Mouse (Mus musculus): ENCODE results near the gene Defb30. TPM values are rescaled to one million over a fixed set of nuclear protein-coding genes. Genes with fewer than 3 reads are reported as not detected.

Defb30 gene
- not detected in 2 replicates for polyA plus RNA-seq (2015; fragmentation: Nextera tagmentation; extraction: Ambion mirVana)

- Histone ChIP-seq H3K27ac (ENCODE audit: low read length) (no peak within 1 kb of the TSS), H3K27me3 (replicated peaks; ENCODE audit: control insufficient read depth, insufficient read depth, low read length) (no peaks in the 10 kb centered on the region), H3K36me3 (ENCODE audit: control insufficient read depth, insufficient read depth) (no peaks in the 10 kb centered on the region), H3K4me1 (replicated peaks; ENCODE audit: control insufficient read depth, insufficient read depth, low read length) (peaks cover 6% of the 10 kb centered on the region; the same call in 1 of the 2 replicates), H3K4me3 (replicated peaks; ENCODE audit: low read length) (no peak within 1 kb of the TSS), H3K9ac (replicated peaks; ENCODE audit: low read depth, low read length) (no peak within 1 kb of the TSS), H3K9me3 (ENCODE audit: control insufficient read depth, low read length) (no peaks in the 10 kb centered on the region), H3K4me2 (ENCODE audit: low read length) (no peak within 1 kb of the TSS)
- WGBS, result 70% methylated on average over 12 of the region's 14 CpGs
- no peak for ATAC-seq
Observed at GRCm38 (mm10) chr14:63049910-63050370, at the start of gene Defb30. Gene Defb30 (minus strand): TSS chr14:63049960.

GRCm38 (mm10) chr14:63067708-63068107 is 17.9 kb upstream of the Defb30 start:
- Histone ChIP-seq H3K4me2 (ENCODE audit: low read length) (no peak overlapping the region), H3K4me1 (replicated peaks; ENCODE audit: control insufficient read depth, insufficient read depth, low read length) (peaks cover 4% of the 10 kb centered on the region), H3K27me3 (replicated peaks; ENCODE audit: control insufficient read depth, insufficient read depth, low read length) (no peaks in the 10 kb centered on the region), H3K9me3 (ENCODE audit: control insufficient read depth, low read length) (no peaks in the 10 kb centered on the region; the same call in 1 of the 2 replicates), H3K36me3 (ENCODE audit: control insufficient read depth, insufficient read depth) (no peaks in the 10 kb centered on the region), H3K27ac (ENCODE audit: low read length) (no peak overlapping the region), H3K9ac (replicated peaks; ENCODE audit: low read depth, low read length) (no peak overlapping the region), H3K4me3 (replicated peaks; ENCODE audit: low read length) (no peak overlapping the region)
- ATAC-seq, result no peak
- 83% methylated on average over 15 of the region's 15 CpGs for WGBS

GRCm38 (mm10) chr14:63066630-63067310 is 17.0 kb upstream of the Defb30 start:
- Histone ChIP-seq H3K9ac (replicated peaks; ENCODE audit: low read depth, low read length) (0 out of 2 replicates have a peak overlapping the region, but pooled peaks have one; percentile 40), H3K27me3 (replicated peaks; ENCODE audit: control insufficient read depth, insufficient read depth, low read length) (no peaks in the 10 kb centered on the region), H3K9me3 (ENCODE audit: control insufficient read depth, low read length) (no peaks in the 10 kb centered on the region; the same call in 1 of the 2 replicates), H3K4me2 (ENCODE audit: low read length) (peak overlapping the region; percentile 45), H3K27ac (ENCODE audit: low read length) (no peak overlapping the region), H3K4me1 (replicated peaks; ENCODE audit: control insufficient read depth, insufficient read depth, low read length) (peaks cover 4% of the 10 kb centered on the region), H3K36me3 (ENCODE audit: control insufficient read depth, insufficient read depth) (no peaks in the 10 kb centered on the region), H3K4me3 (replicated peaks; ENCODE audit: low read length) (0 out of 2 replicates have a peak overlapping the region, but pooled peaks have one; percentile 10)
- peak; percentile 55; the same call in 1 of the 2 replicates for ATAC-seq
- 29% methylated on average over 16 of the region's 16 CpGs for WGBS

- no peak overlapping the region for H3K4me2 ChIP-seq (ENCODE audit: low read length)
- H3K9ac ChIP-seq (replicated peaks; ENCODE audit: low read depth, low read length), result no peak overlapping the region
- no peak for ATAC-seq
- peaks cover 4% of the 10 kb centered on the region for H3K4me1 ChIP-seq (replicated peaks; ENCODE audit: control insufficient read depth, insufficient read depth, low read length)
- 81% methylated on average over 5 of the region's 5 CpGs for WGBS
- no peaks in the 10 kb centered on the region; the same call in 1 of the 2 replicates for H3K9me3 ChIP-seq (ENCODE audit: control insufficient read depth, low read length)
- H3K4me3 ChIP-seq (replicated peaks; ENCODE audit: low read length), result no peak overlapping the region
- no peak overlapping the region for H3K27ac ChIP-seq (ENCODE audit: low read length)
- no peaks in the 10 kb centered on the region for H3K27me3 ChIP-seq (replicated peaks; ENCODE audit: control insufficient read depth, insufficient read depth, low read length)
- no peaks in the 10 kb centered on the region for H3K36me3 ChIP-seq (ENCODE audit: control insufficient read depth, insufficient read depth)
Observed at GRCm38 (mm10) chr14:63065391-63065790, 15.6 kb upstream of the Defb30 start.

- Histone ChIP-seq H3K4me1 (replicated peaks; ENCODE audit: control insufficient read depth, insufficient read depth, low read length) (peaks cover 4% of the 10 kb centered on the region), H3K4me2 (ENCODE audit: low read length) (no peak overlapping the region), H3K27me3 (replicated peaks; ENCODE audit: control insufficient read depth, insufficient read depth, low read length) (no peaks in the 10 kb centered on the region), H3K36me3 (ENCODE audit: control insufficient read depth, insufficient read depth) (no peaks in the 10 kb centered on the region), H3K27ac (ENCODE audit: low read length) (no peak overlapping the region), H3K4me3 (replicated peaks; ENCODE audit: low read length) (no peak overlapping the region), H3K9ac (replicated peaks; ENCODE audit: low read depth, low read length) (no peak overlapping the region), H3K9me3 (ENCODE audit: control insufficient read depth, low read length) (no peaks in the 10 kb centered on the region; the same call in 1 of the 2 replicates)
- 95% methylated on average over 2 of the region's 2 CpGs for WGBS
- no peak for ATAC-seq
Observed at GRCm38 (mm10) chr14:63062184-63062583, 12.4 kb upstream of the Defb30 start.

- H3K9ac ChIP-seq (replicated peaks; ENCODE audit: low read depth, low read length), result no peak overlapping the region
- no peaks in the 10 kb centered on the region for H3K27me3 ChIP-seq (replicated peaks; ENCODE audit: control insufficient read depth, insufficient read depth, low read length)
- no peak overlapping the region for H3K27ac ChIP-seq (ENCODE audit: low read length)
- 71% methylated on average over 10 of the region's 10 CpGs for WGBS
- no peaks in the 10 kb centered on the region for H3K4me1 ChIP-seq (replicated peaks; ENCODE audit: control insufficient read depth, insufficient read depth, low read length)
- H3K9me3 ChIP-seq (ENCODE audit: control insufficient read depth, low read length), result no peaks in the 10 kb centered on the region; the same call in 1 of the 2 replicates
- no peak for ATAC-seq
- H3K4me3 ChIP-seq (replicated peaks; ENCODE audit: low read length), result no peak overlapping the region
- no peaks in the 10 kb centered on the region for H3K36me3 ChIP-seq (ENCODE audit: control insufficient read depth, insufficient read depth)
- no peak overlapping the region for H3K4me2 ChIP-seq (ENCODE audit: low read length)
Observed at GRCm38 (mm10) chr14:63060361-63060760, 10.6 kb upstream of the Defb30 start.

- H3K9me3 ChIP-seq (ENCODE audit: control insufficient read depth, low read length), result no peaks in the 10 kb centered on the region
- H3K27me3 ChIP-seq (replicated peaks; ENCODE audit: control insufficient read depth, insufficient read depth, low read length), result no peaks in the 10 kb centered on the region
- no peak overlapping the region for H3K27ac ChIP-seq (ENCODE audit: low read length)
- ATAC-seq, result peak; percentile 87
- H3K4me1 ChIP-seq (replicated peaks; ENCODE audit: control insufficient read depth, insufficient read depth, low read length), result peaks cover 8% of the 10 kb centered on the region; the same call in 1 of the 2 replicates
- no peaks in the 10 kb centered on the region for H3K36me3 ChIP-seq (ENCODE audit: control insufficient read depth, insufficient read depth)
- no peak overlapping the region for H3K4me2 ChIP-seq (ENCODE audit: low read length)
- 18% methylated on average over 6 of the region's 6 CpGs for WGBS
- no peak overlapping the region for H3K9ac ChIP-seq (replicated peaks; ENCODE audit: low read depth, low read length)
- H3K4me3 ChIP-seq (replicated peaks; ENCODE audit: low read length), result no peak overlapping the region
Observed at GRCm38 (mm10) chr14:63054729-63055128, 5.0 kb upstream of the Defb30 start.

- no peak overlapping the region for H3K4me2 ChIP-seq (ENCODE audit: low read length)
- ATAC-seq, result no peak
- no peaks in the 10 kb centered on the region for H3K36me3 ChIP-seq (ENCODE audit: control insufficient read depth, insufficient read depth)
- no peak overlapping the region for H3K9ac ChIP-seq (replicated peaks; ENCODE audit: low read depth, low read length)
- WGBS, result 40% methylated on average over 5 of the region's 5 CpGs
- H3K4me3 ChIP-seq (replicated peaks; ENCODE audit: low read length), result no peak overlapping the region
- no peak overlapping the region for H3K27ac ChIP-seq (ENCODE audit: low read length)
- no peaks in the 10 kb centered on the region for H3K27me3 ChIP-seq (replicated peaks; ENCODE audit: control insufficient read depth, insufficient read depth, low read length)
- H3K4me1 ChIP-seq (replicated peaks; ENCODE audit: control insufficient read depth, insufficient read depth, low read length), result peaks cover 8% of the 10 kb centered on the region; the same call in 1 of the 2 replicates
- H3K9me3 ChIP-seq (ENCODE audit: control insufficient read depth, low read length), result no peaks in the 10 kb centered on the region
Observed at GRCm38 (mm10) chr14:63050769-63051168, 1.0 kb upstream of the Defb30 start.

- Histone ChIP-seq H3K4me3 (replicated peaks; ENCODE audit: low read length) (no peak within 1 kb of the TSS), H3K4me1 (replicated peaks; ENCODE audit: control insufficient read depth, insufficient read depth, low read length) (no peaks in the 10 kb centered on the region), H3K9me3 (ENCODE audit: control insufficient read depth, low read length) (no peaks in the 10 kb centered on the region), H3K4me2 (ENCODE audit: low read length) (no peak within 1 kb of the TSS), H3K27me3 (replicated peaks; ENCODE audit: control insufficient read depth, insufficient read depth, low read length) (no peaks in the 10 kb centered on the region), H3K36me3 (ENCODE audit: control insufficient read depth, insufficient read depth) (no peaks in the 10 kb centered on the region), H3K27ac (ENCODE audit: low read length) (no peak within 1 kb of the TSS), H3K9ac (replicated peaks; ENCODE audit: low read depth, low read length) (no peak within 1 kb of the TSS)
- ATAC-seq, result no peak
- WGBS, result 71% methylated on average over 3 of the region's 3 CpGs
Observed at GRCm38 (mm10) chr14:63046691-63047090, 3.1 kb downstream of the Defb30 start, which contains the start of gene Defb42. Gene Defb42 (plus strand): TSS chr14:63046991.

Data from forebrain, embryonic 16.5 days (tissue).